Mouse (Mus musculus) embryonic facial prominence, embryonic 12.5 days (tissue): ENCODE data around the gene Rundc3a. TPM values are rescaled to one million over a fixed set of nuclear protein-coding genes. Genes with fewer than 3 reads are reported as not detected.

Experiments used
- ATAC-seq: fragments of 200-750 bp; cut with Nextera tagmentation; 2 replicates; pipeline ENCODE4 v1.8.0; 2017; ENCODE audit not compliant: insufficient number of reproducible peaks, insufficient read depth, low FRiP score, low TSS enrichment
- H3K27ac ChIP-seq: fragments of 300-500 bp; sonication (generic); 2 replicates; pipeline ENCODE4 v1.5.1; 2016; ENCODE audit warnings: mild to moderate bottlenecking
- H3K27me3 ChIP-seq: fragments of 300-500 bp; sonication (generic); 2 replicates; pipeline ENCODE4 v1.6.1; 2016; ENCODE audit warnings: mild to moderate bottlenecking, moderate library complexity
- H3K36me3 ChIP-seq: fragments of 300-500 bp; sonication (generic); 2 replicates; pipeline ENCODE4 v1.6.1; 2016; ENCODE audit warnings: mild to moderate bottlenecking
- H3K4me1 ChIP-seq: fragments of 300-500 bp; sonication (generic); 2 replicates; pipeline ENCODE4 v1.6.1; 2016
- H3K4me2 ChIP-seq: fragments of 300-500 bp; sonication (generic); replicated peaks from 2 replicates; pipeline ENCODE4 v1.6.1; 2016; ENCODE audit warnings: mild to moderate bottlenecking, moderate library complexity
- H3K4me3 ChIP-seq: fragments of 300-500 bp; sonication (generic); 2 replicates; pipeline ENCODE4 v1.5.1; 2016; ENCODE audit warnings: mild to moderate bottlenecking
- H3K9ac ChIP-seq: fragments of 300-500 bp; sonication (generic); 2 replicates; pipeline ENCODE4 v1.6.1; 2016; ENCODE audit warnings: mild to moderate bottlenecking, moderate library complexity
- H3K9me3 ChIP-seq: fragments of 300-500 bp; sonication (generic); 2 replicates; pipeline ENCODE4 v1.6.1; 2016; ENCODE audit warnings: mild to moderate bottlenecking, moderate library complexity
- whole genome bisulfite sequencing: fragments of 180-500 bp; shearing (Covaris S2); methylation state at CpG from one replicate; pipeline ENCODE4 v1.1.7; 2016; 5-methylcytosine and 5-hydroxymethylcytosine counted together
- microRNA-seq: library from miRNA; unstranded; fragments of <30 nt; microRNA quantifications from one replicate; pipeline ENCODE4, GENCODE M21; 2017
- polyA plus RNA-seq: library from polyadenylated mRNA; unstranded; fragments of >200 nt; fragmentation: Nextera tagmentation; extraction: Ambion mirVana; gene quantifications from 2 replicates; pipeline ENCODE4 v1.2.1, GENCODE M21; 2016

Gene Rundc3a
- polyA plus RNA-seq, 1 experiment from 2014 or later: 15.9 TPM

GRCm38 (mm10) chr11:102449043-102450008 lies 56.1 kb downstream of the Rundc3a start:
- no peak overlapping the region for H3K27ac ChIP-seq
- H3K36me3 ChIP-seq: no peaks in the 10 kb centered on the region
- H3K27me3 ChIP-seq: peaks cover 20% of the 10 kb centered on the region
- H3K4me1 ChIP-seq: peaks cover 35% of the 10 kb centered on the region
- H3K9me3 ChIP-seq: no peaks in the 10 kb centered on the region
- H3K9ac ChIP-seq: no peak overlapping the region
- H3K4me3 ChIP-seq: no peak overlapping the region
- H3K4me2 ChIP-seq: no peak overlapping the region
- no peak for ATAC-seq
- WGBS: 48% methylated on average over 17 of the region's 17 CpGs

Small RNA genes lying within 50 kb of the gene (microRNA-seq; reads per million reads assigned to microRNA genes)
- not detected for gene Mir6930

Other genes starting within 250 kb of the Rundc3a start
- 0.06 TPM in 1 of 2 replicates, not detected in the other for gene Nags, start 247.9 kb upstream of the Rundc3a start, polyA plus RNA-seq
- gene Tmem101, start 237.0 kb upstream of the Rundc3a start, polyA plus RNA-seq: 43.4 and 44.3 TPM in 2 replicates
- gene Lsm12, start 208.1 kb upstream of the Rundc3a start, polyA plus RNA-seq: 104 and 108 TPM in 2 replicates
- gene G6pc3, start 203.8 kb upstream of the Rundc3a start, polyA plus RNA-seq: 30.3 and 31.3 TPM in 2 replicates
- gene Hdac5, start 163.2 kb upstream of the Rundc3a start, polyA plus RNA-seq: 70.0 and 80.0 TPM in 2 replicates
- gene BC030867, start 144.5 kb upstream of the Rundc3a start, polyA plus RNA-seq: 20.6 and 21.7 TPM in 2 replicates
- 0.10 and 0.18 TPM in 2 replicates for gene Asb16, start 124.7 kb upstream of the Rundc3a start, polyA plus RNA-seq
- gene Tmub2, start 108.5 kb upstream of the Rundc3a start, polyA plus RNA-seq: 48.9 and 53.6 TPM in 2 replicates
- 25.0 and 26.1 TPM in 2 replicates for gene Atxn7l3, start 96.8 kb upstream of the Rundc3a start, polyA plus RNA-seq
- 103 and 114 TPM in 2 replicates for gene Ubtf, start 73.7 kb upstream of the Rundc3a start, polyA plus RNA-seq
- 24.5 and 26.4 TPM in 2 replicates for gene Slc4a1, start 27.2 kb upstream of the Rundc3a start, polyA plus RNA-seq
- 188 and 189 TPM in 2 replicates for gene Slc25a39, start 14.5 kb downstream of the Rundc3a start, polyA plus RNA-seq
- gene Grn, start 36.9 kb downstream of the Rundc3a start, polyA plus RNA-seq: 116 and 126 TPM in 2 replicates
- 13.5 and 15.3 TPM in 2 replicates for gene Fam171a2, start 54.3 kb downstream of the Rundc3a start, polyA plus RNA-seq
- 6.8 and 8.3 TPM in 2 replicates for gene Itga2b, start 76.7 kb downstream of the Rundc3a start, polyA plus RNA-seq
- gene Gpatch8, start 163.0 kb downstream of the Rundc3a start, polyA plus RNA-seq: 68.7 and 69.1 TPM in 2 replicates
- 11.8 and 12.3 TPM in 2 replicates for gene Gm11627, start 186.1 kb downstream of the Rundc3a start, polyA plus RNA-seq
- 93.6 and 97.8 TPM in 2 replicates for gene Fzd2, start 211.0 kb downstream of the Rundc3a start, polyA plus RNA-seq